Comparison of ENCODE assay signal across 8 mouse cellular contexts in genomic region chr19:5023621-5024479, GRCm38 (mm10). TPM values are rescaled to one million over a fixed set of nuclear protein-coding genes. Genes with fewer than 3 reads are reported as not detected.
A peak's percentile ranks its signal among the peaks of the same experiment; 100 is the strongest.
DNase-seq lines count a peak whose midpoint lies in the region; ATAC-seq and TF ChIP-seq lines count a peak whose summit lies in the region.

Gene Slc29a2 (plus strand): TSS chr19:5023860.

- H3K36me3 ChIP-seq in erythroblast, embryonic 14.5 days (ENCODE audit: control insufficient read depth): peaks cover 8% of the 10 kb centered on the region
- H3K36me3 ChIP-seq in heart, embryonic 13.5 days: peaks cover 32% of the 10 kb centered on the region
- peaks cover 24% of the 10 kb centered on the region for H3K36me3 ChIP-seq in liver, embryonic 12.5 days
- no peaks in the 10 kb centered on the region for H3K36me3 ChIP-seq in splenic B cell, adult 2 months (ENCODE audit: control insufficient read depth, insufficient read depth, low read length, poor library complexity, severe bottlenecking)

- DNase-seq in CD4-positive helper T cell, adult 2 months (ENCODE audit: low read depth, low spot score): peak; percentile 88
- DNase-seq in brain, embryonic 14.5 days (ENCODE audit: low read depth): peak; percentile 95
- DNase-seq in kidney, postnatal 10 days: peak; percentile 95
- peak; percentile 88 for DNase-seq in naive thymus-derived CD4-positive, alpha-beta T cell, adult 2 months (ENCODE audit: low read depth)
- DNase-seq in splenic B cell, adult 2 months (ENCODE audit: low read depth, low spot score): peak; percentile 88

- ATAC-seq in heart, embryonic 13.5 days (ENCODE audit: extremely low read depth, insufficient number of reproducible peaks, low FRiP score, low TSS enrichment): peak; percentile 87
- peak; percentile 88 for ATAC-seq in liver, embryonic 12.5 days

- peak within 1 kb of the TSS; percentile 85 for H3K9ac ChIP-seq in heart, embryonic 13.5 days
- H3K9ac ChIP-seq in liver, embryonic 12.5 days: peak within 1 kb of the TSS; percentile 72

- peak within 1 kb of the TSS; percentile 83 for H3K4me2 ChIP-seq in heart, embryonic 13.5 days
- H3K4me2 ChIP-seq in liver, embryonic 12.5 days: peak within 1 kb of the TSS; percentile 96

- no peaks in the 10 kb centered on the region for H3K9me3 ChIP-seq in erythroblast, embryonic 14.5 days (ENCODE audit: control insufficient read depth, low read length)
- H3K9me3 ChIP-seq in heart, embryonic 13.5 days: no peaks in the 10 kb centered on the region
- H3K9me3 ChIP-seq in liver, embryonic 12.5 days (replicated peaks): no peaks in the 10 kb centered on the region

- TF ChIP-seq CTCF in brain, embryonic 14.5 days (IDR thresholded peaks at IDR 0.05; ENCODE audit: borderline replicate concordance, extremely low read depth, insufficient read depth, insufficient read length): no peak

- H3K4me3 ChIP-seq in erythroblast, embryonic 14.5 days (replicated peaks): peak within 1 kb of the TSS; percentile 80
- peak within 1 kb of the TSS; percentile 68 for H3K4me3 ChIP-seq in heart, embryonic 13.5 days
- peak within 1 kb of the TSS; percentile 72 for H3K4me3 ChIP-seq in liver, embryonic 12.5 days

- H3K27ac ChIP-seq in heart, embryonic 13.5 days (replicated peaks): peak within 1 kb of the TSS; percentile 87
- peak within 1 kb of the TSS; percentile 77 for H3K27ac ChIP-seq in liver, embryonic 12.5 days

- peak; percentile 59; the same call in 1 of the 2 replicates for TF ChIP-seq POLR2A in brain, embryonic 14.5 days (IDR thresholded peaks at IDR 0.05; ENCODE audit: borderline replicate concordance, extremely low read depth, insufficient read depth, insufficient read length, poor library complexity, severe bottlenecking)

- WGBS in heart, embryonic 13.5 days: under 1% methylated on average over 62 of the region's 62 CpGs
- WGBS in liver, embryonic 12.5 days (ENCODE audit: insufficient replicate concordance): under 1% methylated on average over 62 of the region's 62 CpGs

- peaks cover 16% of the 10 kb centered on the region for H3K4me1 ChIP-seq in erythroblast, embryonic 14.5 days (ENCODE audit: control insufficient read depth)
- H3K4me1 ChIP-seq in heart, embryonic 13.5 days: peaks cover 19% of the 10 kb centered on the region; the same call in 1 of the 2 replicates
- H3K4me1 ChIP-seq in liver, embryonic 12.5 days: peaks cover 22% of the 10 kb centered on the region

- H3K27me3 ChIP-seq in erythroblast, embryonic 14.5 days (ENCODE audit: control insufficient read depth): no peaks in the 10 kb centered on the region; the same call in 1 of the 2 replicates
- no peaks in the 10 kb centered on the region for H3K27me3 ChIP-seq in heart, embryonic 13.5 days (replicated peaks)
- H3K27me3 ChIP-seq in liver, embryonic 12.5 days (replicated peaks): no peaks in the 10 kb centered on the region
- no peaks in the 10 kb centered on the region for H3K27me3 ChIP-seq in splenic B cell, adult 2 months (ENCODE audit: control insufficient read depth, insufficient read depth, low read length, poor library complexity, severe bottlenecking)

RNA-seq across cellular contexts. Expression of gene Slc29a2, which starts in this region (rescaled TPM):
- 31.1 and 34.9 TPM in 2 replicates for polyA plus RNA-seq in brain, embryonic 14.5 days (2012; rRNA removed)
- polyA plus RNA-seq in erythroblast, embryonic 14.5 days (2012): 0.02 and 0.03 TPM in 2 replicates
- 8.5 and 9.4 TPM in 2 replicates for polyA plus RNA-seq in heart, embryonic 13.5 days (2015; fragmentation: Nextera tagmentation; extraction: Ambion mirVana)
- 3.3 and 3.8 TPM in 2 replicates for polyA plus RNA-seq in liver, embryonic 12.5 days (2016; fragmentation: Nextera tagmentation; extraction: Ambion mirVana)

Comparison
In these comparisons a context has a peak if more than half of its experiments do, and no peak if none do; other contexts are left out.
1. Peak in every context shown above with its lines: DNase-seq, ATAC-seq, H3K4me3 ChIP-seq and H3K27ac ChIP-seq.